Mouse (Mus musculus) adrenal gland, adult 2 months (tissue): ENCODE measurements around the gene Il18bp. TPM values are rescaled to one million over a fixed set of nuclear protein-coding genes. Genes with fewer than 3 reads are reported as not detected.

Source experiments
- DNase-seq: peaks from one replicate; pipeline ENCODE4 v3.0.0; 2021
- polyA plus RNA-seq: library from polyadenylated mRNA; depleted of rRNA; stranded (reverse); fragments of >200 nt; gene quantifications from 2 replicates; pipeline ENCODE4 v1.2.3, GENCODE M21; 2012; rRNA removed
- total RNA-seq, 2 experiments: library from RNA; stranded (reverse); gene quantifications; 2 replicates each; pipeline ENCODE4 v1.2.3; 2021

The Il18bp gene
- total and polyA plus RNA-seq, 3 experiments = 6.1 to 22.2 (median 18.2) TPM

GRCm38 (mm10) chr7:102000921-102001630 is 17.4 kb downstream of the Il18bp start:
- peak; percentile 44 for DNase-seq

- no peak for DNase-seq
These were observed 18.2 kb downstream of the Il18bp start for GRCm38 (mm10) chr7:102000296-102000695.

- no peak for DNase-seq
These were observed 18.9 kb downstream of the Il18bp start for GRCm38 (mm10) chr7:101999461-102000151.

GRCm38 (mm10) chr7:101998194-101998927 is 20.1 kb downstream of the Il18bp start:
- peak; percentile 89 for DNase-seq

- DNase-seq = no peak
These were observed 24.2 kb downstream of the Il18bp start for GRCm38 (mm10) chr7:101994241-101994640.

GRCm38 (mm10) chr7:101985081-101985480 is 33.4 kb downstream of the Il18bp start:
- DNase-seq = no peak

GRCm38 (mm10) chr7:101982735-101983134 is 35.8 kb downstream of the Il18bp start:
- DNase-seq = no peak

- peak; percentile 55 for DNase-seq
These were observed 44.0 kb downstream of the Il18bp start for GRCm38 (mm10) chr7:101974505-101974904.

GRCm38 (mm10) chr7:101973730-101974129 is 44.8 kb downstream of the Il18bp start:
- no peak for DNase-seq

- no peak for DNase-seq
These were observed 46.8 kb downstream of the Il18bp start for GRCm38 (mm10) chr7:101971721-101972120.

GRCm38 (mm10) chr7:101970821-101971461 is 47.5 kb downstream of the Il18bp start:
- DNase-seq = peak; percentile 85

GRCm38 (mm10) chr7:101970429-101970775 is 48.1 kb downstream of the Il18bp start:
- DNase-seq = peak; percentile 92

- DNase-seq = peak; percentile 94
These were observed 48.6 kb downstream of the Il18bp start for GRCm38 (mm10) chr7:101969694-101970428.

- no peak for DNase-seq
These were observed 49.7 kb downstream of the Il18bp start for GRCm38 (mm10) chr7:101968751-101969150.

- DNase-seq = no peak
These were observed 51.2 kb downstream of the Il18bp start for GRCm38 (mm10) chr7:101967256-101967655.

- no peak for DNase-seq
These were observed 52.9 kb downstream of the Il18bp start for GRCm38 (mm10) chr7:101965606-101966005.

Other genes with a start within 250 kb of the Il18bp start
- 10 to 100 TPM; 15.6 to 45.9 TPM for gene Phox2a, start 200.4 kb downstream of the Il18bp start, total RNA-seq
- 40.1 and 48.0 TPM in 2 replicates for gene Phox2a, start 200.4 kb downstream of the Il18bp start, polyA plus RNA-seq
- gene Inppl1, start 180.5 kb downstream of the Il18bp start, total RNA-seq = 10 to 100 TPM; 81.2 to 90.1 TPM
- gene Inppl1, start 180.5 kb downstream of the Il18bp start, polyA plus RNA-seq = 139 and 142 TPM in 2 replicates
- gene Folr2, start 161.5 kb downstream of the Il18bp start, total RNA-seq = 1 to 10 TPM; 3.2 to 4.5 TPM
- gene Folr2, start 161.5 kb downstream of the Il18bp start, polyA plus RNA-seq = 3.9 and 5.0 TPM in 2 replicates
- 10 to 100 TPM; 34.2 to 35.7 TPM for gene Anapc15, start 155.0 kb downstream of the Il18bp start, total RNA-seq
- 32.3 and 39.9 TPM in 2 replicates for gene Anapc15, start 155.0 kb downstream of the Il18bp start, polyA plus RNA-seq
- 10 to 100 TPM in 1 of 2 experiments, under 1 TPM in 1; 0.86 to 22.0 TPM for gene Folr1, start 147.9 kb downstream of the Il18bp start, total RNA-seq
- 1.3 and 2.6 TPM in 2 replicates for gene Folr1, start 147.9 kb downstream of the Il18bp start, polyA plus RNA-seq
- 100 to 1,000 TPM; 106 to 131 TPM for gene Lamtor1, start 112.8 kb downstream of the Il18bp start, total RNA-seq
- gene Lamtor1, start 112.8 kb downstream of the Il18bp start, polyA plus RNA-seq = 298 TPM in 2 replicates
- not detected for gene Tomt, start 112.3 kb downstream of the Il18bp start, total RNA-seq
- not detected in 2 replicates for gene Tomt, start 112.3 kb downstream of the Il18bp start, polyA plus RNA-seq
- 10 to 100 TPM; 11.7 to 17.3 TPM for gene Lrrc51, start 84.8 kb downstream of the Il18bp start, total RNA-seq
- 9.4 and 10.3 TPM in 2 replicates for gene Lrrc51, start 84.8 kb downstream of the Il18bp start, polyA plus RNA-seq
- gene Numa1, start 84.6 kb downstream of the Il18bp start, total RNA-seq = 100 to 1,000 TPM; 167 to 176 TPM
- 89.3 and 96.6 TPM in 2 replicates for gene Numa1, start 84.6 kb downstream of the Il18bp start, polyA plus RNA-seq
- 10 to 100 TPM; 28.5 to 36.9 TPM for gene Rnf121, start 46.8 kb upstream of the Il18bp start, total RNA-seq
- 12.3 and 12.8 TPM in 2 replicates for gene Rnf121, start 46.8 kb upstream of the Il18bp start, polyA plus RNA-seq
- 10 to 100 TPM; 11.8 to 12.0 TPM for gene Xndc1, start 46.8 kb upstream of the Il18bp start, total RNA-seq
- gene Xndc1, start 46.8 kb upstream of the Il18bp start, polyA plus RNA-seq = 22.3 and 29.9 TPM in 2 replicates
- gene Xntrpc, start 47.0 kb upstream of the Il18bp start, total RNA-seq = under 1 TPM; 0.63 to 0.79 TPM
- 2.4 and 2.5 TPM in 2 replicates for gene Xntrpc, start 47.0 kb upstream of the Il18bp start, polyA plus RNA-seq
- gene Trpc2, start 64.4 kb upstream of the Il18bp start, total RNA-seq = under 1 TPM in 1 of 2 experiments, not detected in 1; 0.35 TPM
- gene Trpc2, start 64.4 kb upstream of the Il18bp start, polyA plus RNA-seq = not detected in 2 replicates
- gene Art1, start 83.1 kb upstream of the Il18bp start, total RNA-seq = not detected
- gene Art1, start 83.1 kb upstream of the Il18bp start, polyA plus RNA-seq = 0.28 TPM in 1 of 2 replicates, not detected in the other
- not detected for gene Art5, start 90.8 kb upstream of the Il18bp start, total RNA-seq
- gene Art5, start 90.8 kb upstream of the Il18bp start, polyA plus RNA-seq = 0.09 and 0.35 TPM in 2 replicates
- not detected for gene Chrna10, start 98.1 kb upstream of the Il18bp start, total RNA-seq
- 0.22 and 0.38 TPM in 2 replicates for gene Chrna10, start 98.1 kb upstream of the Il18bp start, polyA plus RNA-seq
- 10 to 100 TPM; 47.8 to 84.4 TPM for gene Nup98, start 191.5 kb upstream of the Il18bp start, total RNA-seq
- 10.1 and 13.5 TPM in 2 replicates for gene Nup98, start 191.5 kb upstream of the Il18bp start, polyA plus RNA-seq
- gene Pgap2, start 191.5 kb upstream of the Il18bp start, total RNA-seq = 10 to 100 TPM; 62.6 to 96.0 TPM
- gene Pgap2, start 191.5 kb upstream of the Il18bp start, polyA plus RNA-seq = 320 and 360 TPM in 2 replicates
- gene Rhog, start 237.4 kb upstream of the Il18bp start, total RNA-seq = 10 to 100 TPM; 48.0 to 62.7 TPM
- 60.0 and 69.0 TPM in 2 replicates for gene Rhog, start 237.4 kb upstream of the Il18bp start, polyA plus RNA-seq
- 10 to 100 TPM; 68.2 to 74.8 TPM for gene Stim1, start 249.1 kb upstream of the Il18bp start, total RNA-seq
- 68.4 and 77.7 TPM in 2 replicates for gene Stim1, start 249.1 kb upstream of the Il18bp start, polyA plus RNA-seq